19 mouse cellular contexts compared by ENCODE assay signal in genomic region chr2:128076936-128077335, GRCm38 (mm10). TPM values are rescaled to one million over a fixed set of nuclear protein-coding genes. Genes with fewer than 3 reads are reported as not detected.
DNase-seq lines count a peak whose midpoint lies in the region.
"Had no signal": no experiment of that assay in that cellular context is flagged by ENCODE, and none has a peak within 500 bp of the region (broad histone marks: within the 10 kb centered on the region; RNA-seq: fewer than 3 reads in every experiment).

No protein-coding gene starts in this region.

- no peak overlapping the region for H3K4me3 ChIP-seq in limb, embryonic 10.5 days
- H3K4me3 ChIP-seq: embryonic facial prominence, embryonic 13.5 days; embryonic facial prominence, embryonic 15.5 days; erythroblast, embryonic 14.5 days; forebrain, embryonic 10.5 days; forebrain, embryonic 12.5 days had no signal

- peaks cover 11% of the 10 kb centered on the region for H3K4me1 ChIP-seq in limb, embryonic 10.5 days
- H3K4me1 ChIP-seq: forebrain, embryonic 12.5 days had no signal

- H3K27me3 ChIP-seq in limb, embryonic 10.5 days (ENCODE audit: low read depth, poor library complexity, severe bottlenecking): no peaks in the 10 kb centered on the region

- H3K9me3 ChIP-seq in limb, embryonic 10.5 days (replicated peaks): no peaks in the 10 kb centered on the region
- H3K9me3 ChIP-seq: embryonic facial prominence, embryonic 13.5 days; embryonic facial prominence, embryonic 15.5 days; forebrain, embryonic 10.5 days; forebrain, embryonic 12.5 days had no signal

- H3K27ac ChIP-seq in limb, embryonic 10.5 days: no peak overlapping the region
- H3K27ac ChIP-seq: embryonic facial prominence, embryonic 13.5 days; embryonic facial prominence, embryonic 15.5 days; forebrain, embryonic 10.5 days; forebrain, embryonic 12.5 days had no signal

- DNase-seq in cerebellum, postnatal 14 days: peak; percentile 59 to 73
- DNase-seq in cerebellum, adult 9-10 months: no peak
- DNase-seq in cerebellum, postnatal 36 days: peak; percentile 9 to 22
- no peak for DNase-seq in cerebellum, adult 11 months
- peak; percentile 15 for DNase-seq in retina, embryonic 14.5 days (ENCODE audit: low spot score)
- DNase-seq in retina, postnatal 1 day: no peak
- peak; percentile 20 for DNase-seq in limb, embryonic 10.5 days (ENCODE audit: low spot score)
- DNase-seq in lung, postnatal 4 days: no peak
- DNase-seq: adrenal gland, adult 2 months; adrenal gland, postnatal 10 days; adrenal gland, postnatal 25 days; cerebellum, adult 11-12 months; cerebellum, adult 9-11 months; embryo, embryonic 11 days had no signal

- WGBS in limb, embryonic 10.5 days: 82% methylated on average over 4 of the region's 4 CpGs

- H3K36me3 ChIP-seq in limb, embryonic 10.5 days: no peaks in the 10 kb centered on the region
- H3K36me3 ChIP-seq: embryonic facial prominence, embryonic 13.5 days; embryonic facial prominence, embryonic 15.5 days; forebrain, embryonic 10.5 days; forebrain, embryonic 12.5 days had no signal

RNA-seq across cellular contexts. Expression of gene Bcl2l11, which starts 48.9 kb away (rescaled TPM):
- polyA plus RNA-seq in limb, embryonic 10.5 days (2016; fragmentation: Nextera tagmentation; extraction: Ambion mirVana): 28.4 and 35.9 TPM in 2 replicates

Comparison
In these comparisons a context has a peak if more than half of its experiments do, and no peak if none do; other contexts are left out.
1. DNase-seq: peak in cerebellum, postnatal 14 days (2 of 2), cerebellum, postnatal 36 days (2 of 2), retina, embryonic 14.5 days (single experiment) and limb, embryonic 10.5 days (single experiment); none in cerebellum, adult 9-10 months (single experiment), cerebellum, adult 11 months (single experiment), retina, postnatal 1 day (single experiment) and lung, postnatal 4 days (0 of 2).